Mouse (Mus musculus) lung, postnatal 10 days (tissue): ENCODE results near the gene Retsat.

Source experiments
- DNase-seq: peaks from one replicate; pipeline ENCODE4 v3.0.0; 2021

The Retsat gene

GRCm38 (mm10) chr6:72597956-72598753 is at the start of gene Retsat, which contains the start of gene Elmod3:
Gene Retsat, plus strand, starts transcription at chr6:72598475.
Gene Elmod3, minus strand, starts transcription at chr6:72598413.
- peak; percentile 98 for DNase-seq

- DNase-seq: peak; percentile 65
Measured at GRCm38 (mm10) chr6:72549041-72549580, 49.2 kb upstream of the Retsat start.

GRCm38 (mm10) chr6:72550025-72550424 is 48.2 kb upstream of the Retsat start:
- no peak for DNase-seq

- DNase-seq: no peak
Measured at GRCm38 (mm10) chr6:72550503-72551100, 47.7 kb upstream of the Retsat start.

- peak; percentile 88 for DNase-seq
Measured at GRCm38 (mm10) chr6:72552171-72553078, 45.9 kb upstream of the Retsat start.

GRCm38 (mm10) chr6:72553079-72553412 is 45.2 kb upstream of the Retsat start:
- DNase-seq: no peak

- no peak for DNase-seq
Measured at GRCm38 (mm10) chr6:72560801-72561200, 37.5 kb upstream of the Retsat start.

GRCm38 (mm10) chr6:72562486-72562885 is 35.8 kb upstream of the Retsat start:
- DNase-seq: no peak

GRCm38 (mm10) chr6:72562894-72563293 is 35.4 kb upstream of the Retsat start:
- DNase-seq: no peak

GRCm38 (mm10) chr6:72565506-72565905 is 32.8 kb upstream of the Retsat start:
- no peak for DNase-seq

- DNase-seq: peak; percentile 94
Measured at GRCm38 (mm10) chr6:72566044-72566443, 32.2 kb upstream of the Retsat start.

GRCm38 (mm10) chr6:72567508-72567907 is 30.8 kb upstream of the Retsat start:
- no peak for DNase-seq

- DNase-seq: no peak
Measured at GRCm38 (mm10) chr6:72568736-72569135, 29.5 kb upstream of the Retsat start.

- no peak for DNase-seq
Measured at GRCm38 (mm10) chr6:72570644-72571397, 27.5 kb upstream of the Retsat start.

GRCm38 (mm10) chr6:72571826-72572225 is 26.4 kb upstream of the Retsat start:
- no peak for DNase-seq

- DNase-seq: no peak
Measured at GRCm38 (mm10) chr6:72576041-72576440, 22.2 kb upstream of the Retsat start.

- DNase-seq: peak; percentile 34
Measured at GRCm38 (mm10) chr6:72581625-72582382, 16.5 kb upstream of the Retsat start.

GRCm38 (mm10) chr6:72583211-72583839 is 14.9 kb upstream of the Retsat start:
- no peak for DNase-seq

GRCm38 (mm10) chr6:72584154-72584553 is 14.1 kb upstream of the Retsat start:
- no peak for DNase-seq

GRCm38 (mm10) chr6:72586701-72587100 is 11.6 kb upstream of the Retsat start:
- no peak for DNase-seq

- no peak for DNase-seq
Measured at GRCm38 (mm10) chr6:72588307-72588706, 10.0 kb upstream of the Retsat start.
